Comparison of ENCODE assay signal across 9 mouse cellular contexts in genomic region chr13:93879426-93879825, GRCm38 (mm10).
"Had no signal": no experiment of that assay in that cellular context is flagged by ENCODE, and none has a peak within 500 bp of the region (broad histone marks: within the 10 kb centered on the region; RNA-seq: fewer than 3 reads in every experiment).

No protein-coding gene starts in this region.

- DNase-seq: kidney, postnatal 10 days; kidney, postnatal 4 days; liver, embryonic 13.5 days; liver, postnatal 0 days; lung, postnatal 14 days; midbrain, embryonic 14.5 days; right cerebral cortex, adult 18-20 months; right cerebral cortex, postnatal 25 days; thymus, postnatal 4 days had no signal
